Mouse (Mus musculus): ENCODE results near the gene Dgki. TPM values are rescaled to one million over a fixed set of nuclear protein-coding genes. Genes with fewer than 3 reads are reported as not detected.

Gene Dgki
- total RNA-seq, 1 experiment = 0.94 TPM

DNA sequence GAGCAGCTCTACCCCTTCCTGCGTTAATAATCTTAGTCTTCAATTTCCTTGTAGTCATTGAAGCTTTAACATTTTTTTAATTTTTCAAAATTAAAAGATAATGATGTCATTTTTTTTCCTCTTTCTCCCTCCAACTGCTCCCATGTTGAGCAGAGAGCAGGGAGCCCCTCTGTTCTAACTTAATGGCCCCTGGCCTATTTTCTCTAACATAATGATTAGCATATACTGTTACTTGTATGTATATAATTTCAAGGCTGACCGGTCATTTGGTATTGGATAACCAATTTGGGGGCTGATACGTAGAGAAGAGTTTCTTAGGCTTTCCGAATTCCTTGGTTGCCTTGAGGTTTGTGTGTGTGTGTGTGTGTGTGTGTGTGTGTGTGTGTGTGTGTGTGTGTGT is 378.0 kb downstream of the Dgki start:
- Histone ChIP-seq H3K4me3 (ENCODE audit: insufficient read depth in 1 of 2, low read depth in 1 of 2, low read length in 2 of 2, poor library complexity in 1 of 2, severe bottlenecking in 1 of 2) (no peak overlapping the region), H3K27ac (ENCODE audit: insufficient read depth, low read depth, low read length, poor library complexity, severe bottlenecking) (no peak overlapping the region), H3K9me3 (ENCODE audit: control insufficient read depth, insufficient read depth, low read depth, low read length) (no peaks in the 10 kb centered on the region), H3K9ac (ENCODE audit: insufficient read depth, low read depth, low read length, poor library complexity, severe bottlenecking) (no peak overlapping the region), H3K36me3 (ENCODE audit: control insufficient read depth, insufficient read depth, low read length, poor library complexity, severe bottlenecking) (no peaks in the 10 kb centered on the region), H3K4me1 (ENCODE audit: control insufficient read depth in 2 of 2, insufficient read depth in 2 of 2, low read length in 2 of 2, poor library complexity in 1 of 2) (no peaks in the 10 kb centered on the region)
- in situ Hi-C loops (cut with MboI; ENCODE audit: low sequenced_read_pairs in 2 of 2, unreplicated experiment in 2 of 2) = loop anchor here in 1 of 2 experiments (25.0 kb wide), 1 partner anchor 235 kb away; no protein-coding TSS in a partner anchor
- TF ChIP-seq MAFK (IDR thresholded peaks at IDR 0.05; ENCODE audit: insufficient read depth, low read depth, low read length) (no peak), CHD2 (IDR thresholded peaks at IDR 0.05; ENCODE audit: low read depth, low read length) (no peak), ZNF384 (IDR thresholded peaks at IDR 0.05; ENCODE audit: low read depth, low read length) (no peak), HCFC1 (IDR thresholded peaks at IDR 0.05; ENCODE audit: borderline replicate concordance, insufficient read depth, low read length) (no peak), ZC3H11A (IDR thresholded peaks at IDR 0.05; ENCODE audit: borderline replicate concordance, low read depth, low read length) (no peak)
- DNase-seq (ENCODE audit: low read depth, low spot score) = no peak

DNA sequence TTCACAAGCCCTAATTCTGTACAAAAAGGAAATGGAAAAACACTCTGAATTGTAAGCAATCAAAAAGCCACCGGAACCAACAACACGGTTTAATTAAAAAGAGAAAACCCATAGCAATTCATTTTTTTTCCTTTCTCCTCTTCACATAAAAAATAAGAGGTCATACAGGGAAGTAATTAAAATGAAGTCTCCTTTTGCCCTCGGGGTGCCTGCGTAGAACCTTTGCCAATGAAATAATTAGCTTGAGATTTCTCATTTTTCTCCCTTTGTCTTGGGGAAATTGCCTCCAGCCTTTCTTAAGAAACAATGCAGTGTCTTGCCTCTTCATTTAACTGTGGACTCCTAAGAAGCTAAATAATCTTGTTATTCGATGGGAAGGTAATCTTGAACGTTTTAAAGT is 388.4 kb downstream of the Dgki start:
- TF ChIP-seq HCFC1 (IDR thresholded peaks at IDR 0.05; ENCODE audit: borderline replicate concordance, insufficient read depth, low read length) (no peak), ZNF384 (IDR thresholded peaks at IDR 0.05; ENCODE audit: low read depth, low read length) (no peak), ZC3H11A (IDR thresholded peaks at IDR 0.05; ENCODE audit: borderline replicate concordance, low read depth, low read length) (no peak), MAFK (IDR thresholded peaks at IDR 0.05; ENCODE audit: insufficient read depth, low read depth, low read length) (no peak), CHD2 (IDR thresholded peaks at IDR 0.05; ENCODE audit: low read depth, low read length) (no peak)
- Histone ChIP-seq H3K4me3 (ENCODE audit: insufficient read depth in 1 of 2, low read depth in 1 of 2, low read length in 2 of 2, poor library complexity in 1 of 2, severe bottlenecking in 1 of 2) (no peak overlapping the region), H3K9me3 (ENCODE audit: control insufficient read depth, insufficient read depth, low read depth, low read length) (no peaks in the 10 kb centered on the region), H3K36me3 (ENCODE audit: control insufficient read depth, insufficient read depth, low read length, poor library complexity, severe bottlenecking) (no peaks in the 10 kb centered on the region), H3K27ac (ENCODE audit: insufficient read depth, low read depth, low read length, poor library complexity, severe bottlenecking) (no peak overlapping the region), H3K9ac (ENCODE audit: insufficient read depth, low read depth, low read length, poor library complexity, severe bottlenecking) (no peak overlapping the region), H3K4me1 (ENCODE audit: control insufficient read depth in 2 of 2, insufficient read depth in 2 of 2, low read length in 2 of 2, poor library complexity in 1 of 2) (no peaks in the 10 kb centered on the region)
- in situ Hi-C loops (cut with MboI; ENCODE audit: low sequenced_read_pairs in 2 of 2, unreplicated experiment in 2 of 2) = loop anchor here in 1 of 2 experiments (25.0 kb wide), 1 partner anchor 224 kb away; no protein-coding TSS in a partner anchor
- DNase-seq (ENCODE audit: low read depth, low spot score) = no peak

DNA sequence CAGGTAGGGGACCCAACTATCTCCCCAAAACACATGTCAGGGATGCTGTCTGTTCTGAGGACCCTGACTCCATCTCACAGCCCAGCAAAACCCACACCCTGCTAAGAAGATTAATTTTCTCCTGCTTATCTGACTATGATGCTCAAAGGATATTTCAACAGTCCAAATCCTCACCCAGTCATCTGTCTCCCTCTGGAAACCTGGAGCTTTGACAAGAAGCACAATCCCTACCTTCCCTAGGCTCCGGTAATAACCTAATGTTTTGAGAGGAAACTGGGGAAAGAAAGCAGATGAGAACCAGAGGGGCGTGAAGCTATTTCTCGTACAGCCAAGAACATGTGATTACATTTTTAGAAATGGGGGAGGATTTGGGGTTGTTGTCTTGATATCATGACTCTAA is 392.8 kb downstream of the Dgki start:
- Histone ChIP-seq H3K9ac (ENCODE audit: insufficient read depth, low read depth, low read length, poor library complexity, severe bottlenecking) (no peak overlapping the region), H3K4me3 (ENCODE audit: insufficient read depth in 1 of 2, low read depth in 1 of 2, low read length in 2 of 2, poor library complexity in 1 of 2, severe bottlenecking in 1 of 2) (no peak overlapping the region), H3K9me3 (ENCODE audit: control insufficient read depth, insufficient read depth, low read depth, low read length) (no peaks in the 10 kb centered on the region), H3K27ac (ENCODE audit: insufficient read depth, low read depth, low read length, poor library complexity, severe bottlenecking) (no peak overlapping the region), H3K36me3 (ENCODE audit: control insufficient read depth, insufficient read depth, low read length, poor library complexity, severe bottlenecking) (no peaks in the 10 kb centered on the region), H3K4me1 (ENCODE audit: control insufficient read depth in 2 of 2, insufficient read depth in 2 of 2, low read length in 2 of 2, poor library complexity in 1 of 2) (no peaks in the 10 kb centered on the region)
- in situ Hi-C loops (cut with MboI; ENCODE audit: low sequenced_read_pairs in 2 of 2, unreplicated experiment in 2 of 2) = loop anchor here in 1 of 2 experiments (25.0 kb wide), 1 partner anchor 220 kb away; no protein-coding TSS in a partner anchor
- DNase-seq (ENCODE audit: low read depth, low spot score) = no peak
- TF ChIP-seq HCFC1 (IDR thresholded peaks at IDR 0.05; ENCODE audit: borderline replicate concordance, insufficient read depth, low read length) (no peak), ZNF384 (IDR thresholded peaks at IDR 0.05; ENCODE audit: low read depth, low read length) (no peak)

DNA sequence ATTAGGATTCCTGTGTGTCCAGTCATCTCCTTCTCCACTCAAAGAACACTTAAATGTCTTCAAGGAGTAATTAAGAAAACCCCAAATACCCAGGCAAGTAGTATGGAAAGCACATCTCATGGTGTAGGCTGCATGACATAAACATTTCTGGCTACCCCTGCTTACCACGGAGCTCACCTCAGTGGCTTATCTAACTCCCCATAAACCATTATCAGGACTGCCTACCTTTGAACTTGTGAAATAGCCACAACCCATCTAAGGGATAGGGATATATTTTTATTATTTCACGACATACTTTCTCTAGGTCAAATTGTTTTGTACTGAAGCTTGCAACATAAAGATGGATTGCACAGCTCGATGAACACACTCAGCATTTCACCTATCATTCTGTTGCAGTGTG is 394.0 kb downstream of the Dgki start:
- TF ChIP-seq CHD2 (IDR thresholded peaks at IDR 0.05; ENCODE audit: low read depth, low read length) (no peak), ZNF384 (IDR thresholded peaks at IDR 0.05; ENCODE audit: low read depth, low read length) (no peak), HCFC1 (IDR thresholded peaks at IDR 0.05; ENCODE audit: borderline replicate concordance, insufficient read depth, low read length) (no peak), ZC3H11A (IDR thresholded peaks at IDR 0.05; ENCODE audit: borderline replicate concordance, low read depth, low read length) (no peak), MAFK (IDR thresholded peaks at IDR 0.05; ENCODE audit: insufficient read depth, low read depth, low read length) (no peak)
- H3K27ac ChIP-seq (ENCODE audit: insufficient read depth, low read depth, low read length, poor library complexity, severe bottlenecking) = no peak overlapping the region
- DNase-seq (ENCODE audit: low read depth, low spot score) = no peak
- no peaks in the 10 kb centered on the region for H3K36me3 ChIP-seq (ENCODE audit: control insufficient read depth, insufficient read depth, low read length, poor library complexity, severe bottlenecking)
- H3K4me3 ChIP-seq (ENCODE audit: insufficient read depth in 1 of 2, low read depth in 1 of 2, low read length in 2 of 2, poor library complexity in 1 of 2, severe bottlenecking in 1 of 2) = no peak overlapping the region
- in situ Hi-C loops (cut with MboI; ENCODE audit: low sequenced_read_pairs in 2 of 2, unreplicated experiment in 2 of 2) = loop anchor here in 1 of 2 experiments (25.0 kb wide), 1 partner anchor 219 kb away; no protein-coding TSS in a partner anchor
- H3K4me1 ChIP-seq (ENCODE audit: control insufficient read depth in 2 of 2, insufficient read depth in 2 of 2, low read length in 2 of 2, poor library complexity in 1 of 2) = no peaks in the 10 kb centered on the region
- H3K9me3 ChIP-seq (ENCODE audit: control insufficient read depth, insufficient read depth, low read depth, low read length) = no peaks in the 10 kb centered on the region
- H3K9ac ChIP-seq (ENCODE audit: insufficient read depth, low read depth, low read length, poor library complexity, severe bottlenecking) = no peak overlapping the region

DNA sequence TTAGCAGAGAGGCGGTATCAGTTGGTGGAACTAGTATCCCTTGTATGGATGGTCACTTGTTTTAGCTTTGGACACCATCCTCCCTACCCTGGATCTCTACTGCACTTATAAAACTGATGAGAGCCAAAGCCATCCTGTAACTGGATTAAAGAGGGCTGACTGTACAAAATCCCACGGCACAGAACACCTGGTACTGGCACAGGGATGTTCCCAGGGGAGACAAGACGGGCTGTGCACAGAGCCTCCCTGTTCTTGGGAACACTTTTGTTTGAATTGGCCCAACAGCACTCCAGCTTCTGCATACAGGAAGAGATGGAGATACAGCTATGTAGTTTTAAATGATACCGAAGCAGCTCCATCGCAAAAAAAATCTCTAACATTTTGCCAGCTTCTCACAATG is 395.1 kb downstream of the Dgki start:
- Histone ChIP-seq H3K4me1 (ENCODE audit: control insufficient read depth in 2 of 2, insufficient read depth in 2 of 2, low read length in 2 of 2, poor library complexity in 1 of 2) (no peaks in the 10 kb centered on the region), H3K36me3 (ENCODE audit: control insufficient read depth, insufficient read depth, low read length, poor library complexity, severe bottlenecking) (no peaks in the 10 kb centered on the region), H3K4me3 (ENCODE audit: insufficient read depth in 1 of 2, low read depth in 1 of 2, low read length in 2 of 2, poor library complexity in 1 of 2, severe bottlenecking in 1 of 2) (no peak overlapping the region), H3K9me3 (ENCODE audit: control insufficient read depth, insufficient read depth, low read depth, low read length) (no peaks in the 10 kb centered on the region), H3K27ac (ENCODE audit: insufficient read depth, low read depth, low read length, poor library complexity, severe bottlenecking) (no peak overlapping the region), H3K9ac (ENCODE audit: insufficient read depth, low read depth, low read length, poor library complexity, severe bottlenecking) (no peak overlapping the region)
- no peak for TF ChIP-seq ZNF384 (IDR thresholded peaks at IDR 0.05; ENCODE audit: low read depth, low read length)
- TF ChIP-seq ZC3H11A (IDR thresholded peaks at IDR 0.05; ENCODE audit: borderline replicate concordance, low read depth, low read length) = no peak
- TF ChIP-seq HCFC1 (IDR thresholded peaks at IDR 0.05; ENCODE audit: borderline replicate concordance, insufficient read depth, low read length) = no peak
- TF ChIP-seq MAFK (IDR thresholded peaks at IDR 0.05; ENCODE audit: insufficient read depth, low read depth, low read length) = no peak
- no peak for DNase-seq (ENCODE audit: low read depth, low spot score)
- in situ Hi-C loops (cut with MboI; ENCODE audit: low sequenced_read_pairs in 2 of 2, unreplicated experiment in 2 of 2) = loop anchor here in 1 of 2 experiments (25.0 kb wide), 1 partner anchor 218 kb away; no protein-coding TSS in a partner anchor

All from ES-E14 (cell line).